Mouse (Mus musculus): ENCODE results near the gene Gfpt2.

GRCm38 (mm10) chr11:49772251-49772650 is 21.7 kb upstream of the Gfpt2 start:
- TF ChIP-seq CTCF (IDR thresholded peaks at IDR 0.05; ENCODE audit: low read depth) (peak; percentile 37), EP300 (IDR thresholded peaks at IDR 0.05; ENCODE audit: low read depth) (no peak)
